Mouse (Mus musculus): ENCODE measurements at regions not wholly inside any gene's neighbourhood (a gene's known extent, or its start where the extent isn't known, plus 50 kb on each side); places are given as distances from the start of the nearest gene placed in this dataset.

DNA sequence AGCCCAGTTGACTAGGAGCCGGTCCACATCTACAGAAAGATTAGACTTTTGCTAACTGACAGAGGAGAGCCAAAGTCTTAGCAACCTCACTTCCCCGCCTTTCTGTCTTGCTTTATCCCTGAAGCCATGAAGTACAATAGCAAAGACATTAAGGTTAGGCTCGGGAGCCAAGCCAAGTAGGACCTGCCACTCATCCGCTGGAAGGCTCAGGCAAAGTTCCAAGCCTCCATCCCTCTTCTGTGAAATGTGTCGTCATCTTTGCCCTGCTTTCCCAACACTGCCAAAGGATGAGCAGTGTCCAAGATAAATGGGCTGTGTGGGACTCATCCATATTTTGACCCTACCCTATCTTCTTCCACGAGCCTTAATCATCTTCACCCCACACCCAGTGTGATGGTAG, 250.6 kb upstream of the Cadm1 start:
- H3K4me3 ChIP-seq (ENCODE audit: insufficient read depth, low read depth, low read length), result no peak overlapping the region
- H3K27ac ChIP-seq (replicated peaks; ENCODE audit: low read depth, low read length), result no peak overlapping the region
- H3K4me1 ChIP-seq (ENCODE audit: control insufficient read depth, insufficient read depth, insufficient read length, low read length), result no peaks in the 10 kb centered on the region

DNA sequence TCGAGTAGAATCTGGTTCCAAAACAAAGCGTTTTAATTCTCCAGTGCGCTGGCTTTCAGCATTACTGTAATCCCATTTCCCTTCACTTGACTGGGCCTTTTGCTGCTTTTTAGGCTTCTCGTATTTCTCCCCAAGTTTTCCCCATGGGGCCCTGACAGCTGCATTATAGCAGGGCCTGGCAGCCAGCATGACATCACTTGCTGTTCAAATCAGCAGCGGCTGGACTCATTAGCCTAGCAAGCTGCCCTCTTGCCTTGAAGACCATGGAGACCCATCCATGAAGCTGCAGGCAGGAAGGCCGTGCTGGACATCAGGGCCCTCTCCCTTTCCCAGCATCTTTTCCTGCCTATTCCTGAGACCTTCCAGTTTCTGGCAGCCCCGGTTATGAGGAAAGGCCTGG, 249.8 kb upstream of the Cadm1 start:
- Histone ChIP-seq H3K4me3 (ENCODE audit: insufficient read depth, low read depth, low read length) (no peak overlapping the region), H3K4me1 (ENCODE audit: control insufficient read depth, insufficient read depth, insufficient read length, low read length) (no peaks in the 10 kb centered on the region), H3K27ac (replicated peaks; ENCODE audit: low read depth, low read length) (no peak overlapping the region)

DNA sequence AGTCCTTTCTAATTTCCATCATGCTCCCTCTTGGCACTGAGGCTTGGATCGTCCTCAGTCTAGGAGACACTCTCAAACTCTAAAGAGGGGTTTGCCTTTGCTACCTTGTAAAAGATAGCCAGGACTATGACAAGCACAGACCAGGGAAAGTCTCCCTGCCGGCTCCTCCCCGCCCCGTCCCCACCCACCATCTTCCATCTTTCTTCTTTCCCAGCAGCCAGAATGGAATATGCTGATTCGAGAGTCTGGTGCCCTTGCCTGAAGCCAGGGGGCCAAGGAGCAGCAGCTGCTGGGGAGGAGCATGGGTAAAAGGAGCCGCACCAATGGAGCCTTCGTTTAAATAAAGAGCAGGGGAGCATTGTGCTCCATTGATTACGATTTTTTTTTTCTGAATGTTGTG, 249.4 kb upstream of the Cadm1 start:
- Histone ChIP-seq H3K4me1 (ENCODE audit: control insufficient read depth, insufficient read depth, insufficient read length, low read length) (no peaks in the 10 kb centered on the region), H3K4me3 (ENCODE audit: insufficient read depth, low read depth, low read length) (no peak overlapping the region), H3K27ac (replicated peaks; ENCODE audit: low read depth, low read length) (no peak overlapping the region)

DNA sequence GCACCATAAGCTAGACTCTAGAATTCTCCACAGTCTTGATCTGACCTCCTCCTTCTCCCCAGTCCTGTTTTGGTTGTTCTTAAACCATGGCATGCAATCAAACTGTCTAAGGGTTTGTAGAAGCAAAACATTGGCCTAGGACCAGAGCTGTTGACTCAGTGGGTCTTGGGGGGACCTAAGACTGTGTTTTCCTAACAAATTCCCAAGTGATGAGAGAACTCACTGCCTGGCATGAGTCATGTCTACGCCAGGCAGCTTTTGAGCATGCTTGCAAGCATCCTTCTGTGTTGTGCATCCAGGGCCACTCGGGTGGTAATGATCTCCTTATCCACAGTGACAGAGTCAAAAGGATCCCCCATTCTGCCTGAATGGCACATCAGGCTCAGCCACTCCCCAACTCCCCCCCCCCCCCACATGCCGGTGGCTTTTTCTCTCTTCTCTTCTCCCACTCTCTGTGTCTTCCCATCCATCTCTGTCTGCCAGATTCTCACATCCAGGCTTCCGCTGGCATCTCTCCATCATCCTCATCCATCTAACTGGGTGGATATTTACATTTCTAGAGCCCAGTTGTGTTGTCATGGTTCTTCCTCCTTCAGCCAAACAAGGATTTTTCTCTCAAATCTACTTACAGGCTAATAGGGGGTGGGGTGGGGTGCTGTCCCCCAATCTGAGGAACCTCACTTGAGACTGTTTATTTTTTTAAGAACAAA, 246.1 kb upstream of the Cadm1 start:
- Histone ChIP-seq H3K4me1 (ENCODE audit: control insufficient read depth, insufficient read depth, insufficient read length, low read length) (no peaks in the 10 kb centered on the region), H3K27ac (replicated peaks; ENCODE audit: low read depth, low read length) (no peak overlapping the region), H3K4me3 (ENCODE audit: insufficient read depth, low read depth, low read length) (no peak overlapping the region)

DNA sequence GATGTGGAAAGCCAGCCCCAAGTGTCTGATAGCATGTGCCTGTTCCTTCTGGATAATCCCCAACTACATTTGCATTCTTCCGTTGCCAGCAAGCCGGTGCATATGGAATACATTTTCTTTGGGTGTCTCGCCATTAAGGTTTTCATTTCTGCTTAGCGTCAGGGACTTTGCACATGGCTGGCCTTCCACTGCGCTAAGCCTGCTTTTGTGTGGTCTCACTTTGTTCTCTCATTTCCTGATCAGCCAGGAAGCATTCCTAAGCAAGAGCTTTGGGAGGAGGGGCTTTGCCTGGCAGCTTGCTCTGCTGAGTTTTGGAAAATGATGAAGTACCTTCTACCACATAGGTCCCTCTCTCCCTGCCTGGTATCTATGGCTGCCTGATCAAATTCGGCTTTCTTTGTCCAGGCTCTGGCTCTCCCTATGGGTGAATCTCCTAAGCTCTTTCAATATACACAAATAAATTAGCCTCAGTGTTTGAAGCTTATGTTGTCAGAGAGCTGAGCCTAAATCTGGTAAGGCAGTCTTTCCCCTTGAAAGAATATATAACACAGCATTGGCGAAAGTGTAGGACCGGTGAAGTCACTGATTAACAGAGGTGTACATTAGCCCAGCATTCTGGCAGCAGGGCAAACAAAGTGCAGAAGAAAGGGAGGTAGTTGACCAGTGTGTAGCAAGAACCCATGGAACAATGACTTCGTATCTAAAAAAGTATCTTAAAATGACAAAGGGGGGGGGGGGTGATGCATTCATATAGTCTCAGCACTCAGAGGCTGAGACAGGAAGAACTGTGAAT, 242.8 kb upstream of the Cadm1 start:
- Histone ChIP-seq H3K4me3 (ENCODE audit: insufficient read depth, low read depth, low read length) (no peak overlapping the region), H3K4me1 (ENCODE audit: control insufficient read depth, insufficient read depth, insufficient read length, low read length) (no peaks in the 10 kb centered on the region), H3K27ac (replicated peaks; ENCODE audit: low read depth, low read length) (no peak overlapping the region)

DNA sequence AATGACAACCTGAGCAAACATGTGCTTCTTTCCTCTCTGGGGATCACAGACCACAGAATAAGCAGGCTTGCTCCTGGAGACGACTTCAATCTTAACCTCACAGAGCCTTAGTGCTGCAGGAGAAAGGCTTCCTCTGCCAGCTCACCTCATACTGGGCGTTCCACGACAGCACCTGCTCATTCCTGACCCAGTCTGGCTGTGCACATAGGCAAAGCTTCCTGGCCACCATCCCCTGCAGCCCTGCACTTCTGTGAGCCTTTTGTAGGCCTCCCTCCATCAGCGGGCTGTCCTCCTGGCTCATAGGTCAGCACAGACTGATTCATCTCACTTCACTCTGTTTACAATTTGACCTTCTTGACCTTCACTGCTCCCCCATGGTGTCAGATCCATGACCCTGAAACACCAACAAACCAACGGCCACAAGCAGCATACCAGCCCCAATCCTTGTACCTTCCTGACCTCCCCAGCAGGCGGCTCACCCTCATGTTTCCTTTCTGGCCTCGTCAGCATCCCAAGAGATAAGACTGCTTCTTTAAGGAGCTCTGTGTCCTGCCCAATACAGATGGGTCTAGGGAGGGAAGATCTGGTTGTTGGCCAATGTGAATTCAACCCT, 241.3 kb upstream of the Cadm1 start:
- no peak overlapping the region for H3K27ac ChIP-seq (replicated peaks; ENCODE audit: low read depth, low read length)
- H3K4me1 ChIP-seq (ENCODE audit: control insufficient read depth, insufficient read depth, insufficient read length, low read length), result no peaks in the 10 kb centered on the region
- no peak overlapping the region for H3K4me3 ChIP-seq (ENCODE audit: insufficient read depth, low read depth, low read length)

DNA sequence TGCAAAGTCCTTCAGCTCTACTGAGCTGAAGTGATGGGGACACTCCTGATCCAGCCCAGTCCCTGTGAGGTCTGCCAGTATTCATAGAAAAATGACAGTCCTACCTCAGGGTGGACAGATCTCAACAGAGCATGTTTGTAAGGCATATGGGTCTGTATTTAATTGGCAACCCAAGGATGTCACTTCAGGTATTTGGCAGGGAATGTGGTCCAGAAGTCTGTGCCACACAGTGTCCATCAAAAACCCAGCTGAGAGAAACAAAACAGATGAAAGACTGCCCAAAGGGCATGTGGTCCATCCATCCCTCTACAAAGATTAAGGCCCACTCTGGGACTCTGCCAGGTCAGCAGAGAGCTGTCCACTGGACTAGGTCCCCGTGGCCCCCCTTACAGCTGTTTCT, 229.3 kb upstream of the Cadm1 start:
- no peak overlapping the region for H3K27ac ChIP-seq (replicated peaks; ENCODE audit: low read depth, low read length)
- H3K4me1 ChIP-seq (ENCODE audit: control insufficient read depth, insufficient read depth, insufficient read length, low read length), result no peaks in the 10 kb centered on the region
- H3K4me3 ChIP-seq (ENCODE audit: insufficient read depth, low read depth, low read length), result no peak overlapping the region

DNA sequence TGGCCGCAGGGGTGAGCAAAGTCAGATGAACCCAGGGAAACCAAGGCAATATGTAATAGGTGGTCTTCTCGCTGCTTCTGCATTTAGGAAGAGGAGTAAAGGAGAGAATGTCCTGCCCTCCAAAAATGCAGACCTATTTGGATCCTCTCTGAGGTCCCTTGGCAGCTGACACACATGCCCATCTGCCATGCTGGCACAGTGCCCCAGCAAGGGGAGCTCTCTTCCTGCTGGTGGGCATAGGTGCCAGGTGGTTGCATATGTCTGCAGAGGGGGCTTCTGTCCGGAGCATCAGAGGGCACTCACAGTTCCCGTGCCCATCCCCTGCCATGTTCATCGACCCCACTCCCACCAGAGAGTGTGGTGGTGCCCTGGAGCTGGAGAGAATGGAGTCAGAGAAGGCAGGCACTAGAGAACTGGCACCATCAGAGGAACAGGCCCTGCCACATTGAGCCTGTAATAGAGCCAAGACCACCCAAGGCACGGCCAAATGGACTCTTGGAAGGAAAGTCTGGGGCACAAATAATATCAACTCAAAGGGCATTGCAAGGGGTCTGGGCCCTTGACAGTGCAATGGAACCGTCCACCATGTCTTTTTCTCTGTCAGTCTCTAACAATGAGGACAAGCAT, 222.7 kb upstream of the Cadm1 start:
- no peak overlapping the region for H3K27ac ChIP-seq (replicated peaks; ENCODE audit: low read depth, low read length)
- no peaks in the 10 kb centered on the region for H3K4me1 ChIP-seq (ENCODE audit: control insufficient read depth, insufficient read depth, insufficient read length, low read length)
- no peak overlapping the region for H3K4me3 ChIP-seq (ENCODE audit: insufficient read depth, low read depth, low read length)

DNA sequence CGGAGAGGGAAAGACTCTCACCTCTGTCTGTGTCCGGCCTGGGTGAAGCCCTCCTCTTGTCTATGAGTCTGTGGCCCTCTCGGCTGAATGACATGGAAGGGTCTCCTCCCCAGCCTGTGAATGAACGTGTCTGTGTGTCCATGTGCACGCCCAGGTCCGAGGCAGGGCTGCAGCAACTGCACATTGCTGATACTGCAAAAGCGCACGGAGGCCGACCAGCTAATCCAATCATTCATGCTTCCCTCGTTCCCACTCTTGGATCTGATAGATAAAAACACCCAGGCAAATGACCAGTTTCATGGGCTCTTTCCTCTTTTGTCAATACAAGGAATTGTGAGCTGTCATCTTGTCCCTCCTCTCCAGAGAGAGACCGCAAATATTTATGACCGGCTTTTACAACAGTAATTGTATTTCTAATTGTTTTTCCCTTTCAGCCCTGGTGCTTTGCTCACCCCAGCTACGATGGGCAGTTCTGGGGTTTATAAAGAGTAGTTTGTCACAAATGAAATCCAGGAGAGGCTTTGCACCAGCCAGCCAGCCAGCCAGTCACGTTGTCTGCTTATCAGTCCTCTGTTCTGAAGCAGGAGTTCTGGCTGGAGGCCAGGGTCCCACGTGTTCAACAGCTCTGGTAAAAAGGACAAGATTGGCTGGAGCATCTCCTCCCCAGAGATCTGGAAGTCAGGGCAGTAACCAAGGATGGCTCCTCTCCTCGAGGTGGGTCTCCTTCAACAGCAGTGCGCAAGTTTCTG, 222.0 kb upstream of the Cadm1 start:
- H3K4me1 ChIP-seq (ENCODE audit: control insufficient read depth, insufficient read depth, insufficient read length, low read length), result no peaks in the 10 kb centered on the region
- H3K4me3 ChIP-seq (ENCODE audit: insufficient read depth, low read depth, low read length), result no peak overlapping the region
- no peak overlapping the region for H3K27ac ChIP-seq (replicated peaks; ENCODE audit: low read depth, low read length)

DNA sequence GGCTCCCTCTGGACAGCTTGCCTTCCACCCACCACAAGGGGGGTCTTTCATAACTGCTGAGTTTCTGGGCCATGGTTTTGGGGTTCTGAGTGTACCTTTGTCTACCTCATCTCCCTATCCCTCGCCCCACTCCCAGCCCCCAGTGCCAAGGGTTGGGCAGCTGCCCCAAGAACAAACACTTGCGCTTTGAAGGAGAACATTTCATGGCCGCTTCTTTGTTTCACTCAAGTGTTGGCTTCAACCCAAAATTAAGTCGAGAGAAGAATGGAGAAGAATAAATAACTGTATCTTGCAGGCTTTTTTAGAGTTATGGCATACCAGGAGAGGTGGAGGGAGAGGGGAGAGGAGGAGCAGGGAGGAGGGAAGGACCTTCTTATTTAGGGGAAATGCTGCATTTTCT, 216.5 kb upstream of the Cadm1 start:
- no peak overlapping the region for H3K27ac ChIP-seq (replicated peaks; ENCODE audit: low read depth, low read length)
- H3K4me1 ChIP-seq (ENCODE audit: control insufficient read depth, insufficient read depth, insufficient read length, low read length), result no peaks in the 10 kb centered on the region
- H3K4me3 ChIP-seq (ENCODE audit: insufficient read depth, low read depth, low read length), result no peak overlapping the region

DNA sequence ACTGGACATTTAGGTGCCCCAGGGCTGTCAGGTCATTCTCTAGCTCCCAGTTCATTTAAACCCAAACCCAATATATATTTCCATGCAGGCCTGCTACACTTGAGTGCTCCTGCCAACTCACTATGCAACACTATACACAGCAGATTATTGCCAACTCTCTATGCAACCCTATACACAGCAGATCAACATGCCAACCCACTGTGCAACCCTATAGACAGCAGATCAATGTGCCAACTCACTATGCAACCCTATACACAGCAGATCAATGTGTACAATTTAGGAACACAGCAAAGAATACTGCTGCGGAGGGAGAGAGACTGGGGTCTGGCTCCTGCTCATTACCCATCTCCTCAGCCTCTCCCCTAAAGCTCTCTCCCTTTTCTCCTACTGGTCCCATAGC, 215.7 kb upstream of the Cadm1 start:
- no peak overlapping the region for H3K4me3 ChIP-seq (ENCODE audit: insufficient read depth, low read depth, low read length)
- H3K27ac ChIP-seq (replicated peaks; ENCODE audit: low read depth, low read length), result no peak overlapping the region
- no peaks in the 10 kb centered on the region for H3K4me1 ChIP-seq (ENCODE audit: control insufficient read depth, insufficient read depth, insufficient read length, low read length)

DNA sequence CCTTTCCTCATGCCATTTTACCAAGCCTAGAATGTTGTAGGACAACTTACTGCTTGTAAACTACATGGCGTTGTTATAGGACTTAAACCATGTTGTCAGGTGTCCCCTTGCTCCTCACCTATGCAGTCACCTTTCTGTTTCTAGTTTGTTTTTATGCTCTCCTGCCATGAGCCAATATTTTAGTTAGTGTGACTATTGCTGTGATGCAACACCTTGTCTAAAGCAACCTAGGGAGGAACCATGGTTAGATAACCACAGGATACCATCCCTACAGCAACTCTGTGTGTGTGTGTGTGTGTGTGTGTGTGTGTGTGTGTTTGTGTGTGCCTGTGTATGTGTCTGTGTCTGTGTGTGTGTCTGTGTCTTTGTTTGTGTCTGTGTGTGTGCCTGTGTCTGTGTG, 209.6 kb upstream of the Cadm1 start:
- Histone ChIP-seq H3K4me3 (ENCODE audit: insufficient read depth, low read depth, low read length) (no peak overlapping the region), H3K4me1 (ENCODE audit: control insufficient read depth, insufficient read depth, insufficient read length, low read length) (no peaks in the 10 kb centered on the region), H3K27ac (replicated peaks; ENCODE audit: low read depth, low read length) (no peak overlapping the region)

DNA sequence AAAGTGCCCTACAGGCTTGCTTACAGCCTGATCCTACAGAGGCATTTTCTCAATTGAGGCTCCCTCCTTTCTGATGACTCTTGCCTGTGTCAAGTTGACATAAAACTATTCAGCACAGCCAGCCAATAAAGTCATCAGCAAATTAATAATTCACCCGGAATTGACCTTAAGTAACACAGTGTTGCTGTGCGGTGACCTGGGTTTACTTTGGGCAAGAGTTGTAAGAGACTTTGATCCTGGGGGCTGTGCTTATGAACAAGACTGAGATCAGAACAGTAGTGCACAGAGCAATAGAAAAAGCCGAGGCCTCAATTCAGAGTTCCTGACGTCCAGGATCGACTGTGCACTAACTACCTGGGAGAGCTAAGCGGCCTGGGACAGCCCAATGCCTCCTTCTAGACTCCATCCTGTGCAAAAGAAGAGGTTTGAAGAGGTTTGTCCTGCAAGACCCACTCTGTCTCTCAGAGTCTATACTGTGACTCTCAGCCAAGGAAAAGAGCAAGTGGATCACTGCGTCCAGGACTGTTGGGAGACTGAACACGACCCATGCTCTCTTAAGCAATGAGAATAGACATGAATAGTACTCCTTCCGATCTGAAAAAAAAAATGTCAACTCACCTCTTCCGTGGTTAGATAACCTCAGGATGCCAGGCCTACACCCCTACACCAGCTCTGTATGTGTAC, 208.7 kb upstream of the Cadm1 start:
- H3K27ac ChIP-seq (replicated peaks; ENCODE audit: low read depth, low read length), result no peak overlapping the region
- no peak overlapping the region for H3K4me3 ChIP-seq (ENCODE audit: insufficient read depth, low read depth, low read length)
- H3K4me1 ChIP-seq (ENCODE audit: control insufficient read depth, insufficient read depth, insufficient read length, low read length), result no peaks in the 10 kb centered on the region

DNA sequence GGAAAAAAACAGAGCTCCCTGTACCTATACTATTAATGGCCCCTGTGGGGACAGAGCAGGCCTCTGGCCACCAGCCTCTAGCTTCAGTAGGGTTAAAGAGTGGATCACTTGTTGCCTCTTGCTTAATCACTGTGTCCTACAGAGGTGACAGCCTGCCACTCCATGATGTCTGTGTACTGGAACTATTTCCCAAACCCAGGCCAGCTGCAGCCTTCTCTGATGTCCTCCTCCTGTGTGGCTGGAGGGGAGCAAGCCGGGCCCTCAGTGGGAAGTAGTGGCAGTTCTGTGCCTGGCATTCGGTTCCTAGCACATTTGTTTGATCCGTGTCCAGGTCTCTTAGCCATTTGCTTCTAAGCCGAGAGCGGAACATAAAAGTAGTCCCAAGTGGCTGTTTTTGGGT, 207.7 kb upstream of the Cadm1 start:
- H3K27ac ChIP-seq (replicated peaks; ENCODE audit: low read depth, low read length), result no peak overlapping the region
- H3K4me1 ChIP-seq (ENCODE audit: control insufficient read depth, insufficient read depth, insufficient read length, low read length), result no peaks in the 10 kb centered on the region
- H3K4me3 ChIP-seq (ENCODE audit: insufficient read depth, low read depth, low read length), result no peak overlapping the region
